Mouse (Mus musculus) intestine, postnatal 0 days (tissue): ENCODE results near the gene Sgf29. TPM values are rescaled to one million over a fixed set of nuclear protein-coding genes. Genes with fewer than 3 reads are reported as not detected.

Experiments used
- ATAC-seq: fragments of 200-750 bp; cut with Nextera tagmentation; 2 replicates; pipeline ENCODE4 v1.8.0; 2017; ENCODE audit warnings: mild to moderate bottlenecking, moderate TSS enrichment, moderate library complexity
- H3K27ac ChIP-seq: fragments of 300-500 bp; sonication (generic); 2 replicates; pipeline ENCODE4 v1.5.1; 2014; ENCODE audit warnings: mild to moderate bottlenecking, low read depth, low read length, moderate library complexity
- H3K27me3 ChIP-seq: fragments of 300-500 bp; sonication (generic); replicated peaks from 2 replicates; pipeline ENCODE4 v1.6.1; 2014; ENCODE audit warnings: low read length, mixed read lengths; ENCODE audit not compliant: control insufficient read depth, insufficient read depth
- H3K36me3 ChIP-seq: fragments of 300-500 bp; sonication (generic); 2 replicates; pipeline ENCODE4 v1.6.1; 2014; ENCODE audit warnings: mild to moderate bottlenecking, moderate library complexity; ENCODE audit not compliant: control insufficient read depth, insufficient read depth
- H3K4me1 ChIP-seq: fragments of 300-500 bp; sonication (generic); replicated peaks from 2 replicates; pipeline ENCODE4 v1.6.1; 2014; ENCODE audit warnings: antibody characterized with exemption, low read length, mixed read lengths; ENCODE audit not compliant: control insufficient read depth, insufficient read depth
- H3K4me2 ChIP-seq: fragments of 300-500 bp; sonication (generic); replicated peaks from 2 replicates; pipeline ENCODE4 v1.6.1; 2014; ENCODE audit warnings: low read depth, mild to moderate bottlenecking, moderate library complexity
- H3K4me3 ChIP-seq: fragments of 300-500 bp; sonication (generic); 2 replicates; pipeline ENCODE4 v1.5.1; 2014; ENCODE audit warnings: low read depth, low read length
- H3K9ac ChIP-seq: fragments of 300-500 bp; sonication (generic); 2 replicates; pipeline ENCODE4 v1.6.1; 2014; ENCODE audit warnings: mild to moderate bottlenecking, low read depth, low read length
- H3K9me3 ChIP-seq: fragments of 300-500 bp; sonication (generic); 2 replicates; pipeline ENCODE4 v1.6.1; 2016; ENCODE audit warnings: mixed run types; ENCODE audit not compliant: control insufficient read depth
- CTCF ChIP-seq: sonication (generic); IDR thresholded peaks from 2 replicates; pipeline ENCODE4 v1.5.1; 2016; ENCODE audit warnings: low read depth, mild to moderate bottlenecking, control low read depth, antibody characterized with exemption, moderate library complexity
- WGBS: fragments of 180-500 bp; shearing (Covaris S2); extraction: QIAGEN DNeasy Blood & Tissue Kit; methylation state at CpG from one replicate; pipeline ENCODE4 v1.1.7; 2014; 5-methylcytosine and 5-hydroxymethylcytosine counted together
- polyA plus RNA-seq: library from polyadenylated mRNA; unstranded; fragments of >200 nt; fragmentation: Nextera tagmentation; extraction: Ambion mirVana; gene quantifications from 2 replicates; pipeline ENCODE4 v1.2.1, GENCODE M21; 2015

Gene Sgf29
- polyA plus RNA-seq, 1 experiment from 2014 or later = 21.7 TPM

DNA sequence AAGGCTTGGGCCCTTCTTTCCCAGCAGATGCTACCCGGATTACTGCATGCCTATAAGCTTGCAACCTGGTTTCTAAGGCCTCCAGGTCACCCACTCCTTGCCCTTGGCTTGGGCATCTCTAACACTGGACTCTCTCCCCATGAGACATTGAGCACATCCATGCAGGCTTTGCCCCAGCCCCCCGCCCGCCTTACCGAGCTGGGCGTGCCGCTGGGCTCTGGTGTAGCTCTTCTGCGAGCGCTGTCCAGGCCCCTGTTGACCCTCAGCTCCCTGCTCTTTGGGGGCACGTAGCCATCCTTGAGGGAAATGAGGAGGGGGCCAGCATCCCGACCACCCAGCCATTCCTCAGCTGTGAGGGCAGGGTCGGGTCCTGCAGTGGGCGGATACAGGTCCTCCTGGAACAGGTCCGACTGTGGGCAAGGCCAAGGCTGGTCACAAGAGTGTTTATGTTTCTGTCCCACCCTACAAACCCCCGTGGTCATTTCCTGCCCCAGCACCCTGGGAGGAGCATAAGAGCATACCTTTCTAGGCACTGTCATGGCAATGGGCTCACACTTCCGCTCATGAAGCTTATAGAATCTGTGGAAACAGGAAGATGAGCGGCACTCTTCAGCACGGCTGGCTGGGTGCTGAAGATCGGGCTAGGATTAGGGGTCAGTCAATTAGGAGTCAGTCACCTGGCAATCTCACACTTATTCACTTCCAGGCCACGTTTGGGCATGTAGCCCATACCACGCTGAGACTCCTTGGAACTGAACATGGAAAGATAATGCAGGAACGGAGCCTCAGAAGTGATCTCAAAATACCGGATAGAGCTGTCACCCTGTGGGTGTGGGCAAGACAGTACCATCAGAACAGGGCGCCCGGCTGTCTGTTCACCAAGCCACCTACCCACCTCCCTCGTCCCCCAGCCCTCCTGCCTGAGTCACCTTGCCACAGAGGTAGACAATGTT is 51.2 kb downstream of the Sgf29 start:
- no peak for ATAC-seq
- Histone ChIP-seq H3K36me3 (peaks cover 8% of the 10 kb centered on the region; the same call in 1 of the 2 replicates), H3K4me3 (no peak overlapping the region), H3K27me3 (peaks cover 13% of the 10 kb centered on the region; the same call in 1 of the 2 replicates), H3K4me2 (no peak overlapping the region), H3K9me3 (no peaks in the 10 kb centered on the region), H3K9ac (no peak overlapping the region), H3K27ac (no peak overlapping the region; the same call in 1 of the 2 replicates), H3K4me1 (peaks cover 8% of the 10 kb centered on the region; the same call in 1 of the 2 replicates)
- TF ChIP-seq CTCF = no peak
- WGBS = 82% methylated on average over 25 of the region's 25 CpGs

GRCm38 (mm10) chr7:126701070-126701469 is 52.0 kb downstream of the Sgf29 start:
- TF ChIP-seq CTCF = peak; percentile 94
- H3K27me3 ChIP-seq = peaks cover 13% of the 10 kb centered on the region; the same call in 1 of the 2 replicates
- peaks cover 8% of the 10 kb centered on the region; the same call in 1 of the 2 replicates for H3K36me3 ChIP-seq
- H3K9me3 ChIP-seq = no peaks in the 10 kb centered on the region
- H3K9ac ChIP-seq = no peak overlapping the region
- H3K4me3 ChIP-seq = no peak overlapping the region
- H3K4me1 ChIP-seq = peaks cover 8% of the 10 kb centered on the region; the same call in 1 of the 2 replicates
- peak overlapping the region; percentile 44; the same call in 1 of the 2 replicates for H3K4me2 ChIP-seq
- H3K27ac ChIP-seq = no peak overlapping the region
- ATAC-seq = peak; percentile 40
- WGBS = under 1% methylated on average over 11 of the region's 11 CpGs

- Histone ChIP-seq H3K27me3 (peaks cover 13% of the 10 kb centered on the region; the same call in 1 of the 2 replicates), H3K27ac (no peak overlapping the region), H3K36me3 (peaks cover 8% of the 10 kb centered on the region; the same call in 1 of the 2 replicates), H3K9me3 (no peaks in the 10 kb centered on the region), H3K4me1 (peaks cover 2% of the 10 kb centered on the region; the same call in 1 of the 2 replicates), H3K4me2 (peak overlapping the region; percentile 44; the same call in 1 of the 2 replicates), H3K4me3 (no peak overlapping the region), H3K9ac (no peak overlapping the region)
- ATAC-seq = no peak
- TF ChIP-seq CTCF = no peak
- WGBS = 65% methylated on average over 24 of the region's 24 CpGs
Measured at GRCm38 (mm10) chr7:126701559-126702357, 52.6 kb downstream of the Sgf29 start.

DNA sequence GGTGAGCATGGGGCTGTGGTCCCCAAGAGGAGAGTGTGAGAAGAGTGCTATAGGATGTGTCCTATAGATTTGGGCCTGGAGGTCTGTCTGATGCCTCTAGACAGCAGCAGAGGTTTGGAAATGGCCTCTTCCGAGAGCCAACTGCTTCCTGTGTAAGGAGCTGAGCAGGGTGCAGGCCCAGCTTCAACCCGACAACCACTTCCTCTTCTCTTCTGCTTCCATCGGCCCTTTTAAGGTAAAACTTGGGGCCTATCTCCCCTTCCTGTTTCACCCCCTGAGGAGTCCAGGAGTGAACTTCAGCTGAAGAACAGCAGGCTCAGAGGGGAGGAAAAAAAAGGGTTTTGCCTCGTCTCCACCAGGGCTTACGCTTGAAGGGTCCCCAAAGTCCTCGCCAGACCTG is 53.2 kb downstream of the Sgf29 start:
- H3K4me2 ChIP-seq = no peak overlapping the region

GRCm38 (mm10) chr7:126702861-126703756 is 54.0 kb downstream of the Sgf29 start:
- Histone ChIP-seq H3K9ac (no peak overlapping the region), H3K4me1 (no peaks in the 10 kb centered on the region), H3K27ac (no peak overlapping the region), H3K4me2 (0 out of 2 replicates have a peak overlapping the region, but pooled peaks have one; percentile 17), H3K36me3 (peaks cover 8% of the 10 kb centered on the region; the same call in 1 of the 2 replicates), H3K9me3 (no peaks in the 10 kb centered on the region), H3K27me3 (peaks cover 13% of the 10 kb centered on the region; the same call in 1 of the 2 replicates), H3K4me3 (0 out of 2 replicates have a peak overlapping the region, but pooled peaks have one; percentile 33)
- ATAC-seq = no peak
- TF ChIP-seq CTCF = no peak
- WGBS = 70% methylated on average over 12 of the region's 12 CpGs

More for the DNA sequence above, 53.2 kb downstream of the Sgf29 start:
- no peaks in the 10 kb centered on the region for H3K4me1 ChIP-seq
- no peak overlapping the region for H3K27ac ChIP-seq
- ATAC-seq = no peak
- no peak overlapping the region for H3K4me3 ChIP-seq
- no peaks in the 10 kb centered on the region for H3K9me3 ChIP-seq
- TF ChIP-seq CTCF = no peak
- H3K9ac ChIP-seq = no peak overlapping the region
- WGBS = 77% methylated on average over 6 of the region's 6 CpGs
- H3K27me3 ChIP-seq = peaks cover 13% of the 10 kb centered on the region; the same call in 1 of the 2 replicates
- H3K36me3 ChIP-seq = peaks cover 8% of the 10 kb centered on the region; the same call in 1 of the 2 replicates
